Mouse (Mus musculus) bone marrow, adult 2 months (tissue): ENCODE results near the gene Kcnh2. TPM values are rescaled to one million over a fixed set of nuclear protein-coding genes. Genes with fewer than 3 reads are reported as not detected.

Source experiments
- H3K27ac ChIP-seq: fragments of 200-500 bp; 2 replicates; pipeline ENCODE4 v1.5.1; 2012; ENCODE audit warnings: low read depth, mild to moderate bottlenecking, control low read depth, inconsistent platforms, low read length; ENCODE audit not compliant: control insufficient read depth, poor library complexity, insufficient read depth
- H3K4me1 ChIP-seq: fragments of 200-500 bp; 2 replicates; pipeline ENCODE4 v1.6.1; 2011; ENCODE audit warnings: low read length; ENCODE audit not compliant: control insufficient read depth, insufficient read depth
- H3K4me3 ChIP-seq: fragments of 200-500 bp; replicated peaks from 2 replicates; pipeline ENCODE3; 2011; ENCODE audit warnings: mild to moderate bottlenecking, low read depth, low read length, control low read depth; ENCODE audit not compliant: control insufficient read depth
- CTCF ChIP-seq: fragments of 200-500 bp; IDR thresholded peaks from 2 replicates; pipeline ENCODE4 v1.5.1; 2011; ENCODE audit warnings: low read length, control low read depth; ENCODE audit not compliant: control insufficient read depth, insufficient read depth
- POLR2A ChIP-seq: fragments of 200-500 bp; IDR thresholded peaks from 2 replicates; pipeline ENCODE4 v1.6.1; 2011; ENCODE audit warnings: low read depth, mild to moderate bottlenecking, control low read depth, low read length, borderline replicate concordance; ENCODE audit not compliant: control insufficient read depth
- WGBS: fragments of 180-500 bp; shearing (Covaris S2); methylation state at CpG from one replicate; pipeline ENCODE4 v1.1.7; 2018; 5-methylcytosine and 5-hydroxymethylcytosine counted together
- polyA plus RNA-seq: library from polyadenylated mRNA; stranded (reverse); fragments of >200 nt; gene quantifications from 2 replicates; pipeline ENCODE4 v1.2.4, GENCODE M21; 2011; ENCODE audit warnings: low replicate concordance; ENCODE audit not compliant: missing spikeins, insufficient read depth, insufficient read length

The Kcnh2 gene
- polyA plus RNA-seq, 1 experiment: not detected

GRCm38 (mm10) chr5:24280523-24280922 is 70.9 kb downstream of the Kcnh2 start:
- H3K4me1 ChIP-seq: no peaks in the 10 kb centered on the region
- no peak overlapping the region for H3K27ac ChIP-seq
- no peak for TF ChIP-seq CTCF
- TF ChIP-seq POLR2A: no peak
- WGBS: 79% methylated on average over 2 of the region's 2 CpGs
- no peak overlapping the region for H3K4me3 ChIP-seq

- no peaks in the 10 kb centered on the region for H3K4me1 ChIP-seq
- TF ChIP-seq POLR2A (no peak), CTCF (no peak)
- WGBS: 82% methylated on average over 4 of the region's 4 CpGs
- H3K27ac ChIP-seq: no peak overlapping the region
- no peak overlapping the region for H3K4me3 ChIP-seq
These were observed 71.9 kb downstream of the Kcnh2 start for GRCm38 (mm10) chr5:24279527-24279926.

GRCm38 (mm10) chr5:24278206-24278605 is 73.2 kb downstream of the Kcnh2 start:
- no peak for TF ChIP-seq POLR2A
- TF ChIP-seq CTCF: no peak
- Histone ChIP-seq H3K4me3 (no peak overlapping the region), H3K4me1 (no peaks in the 10 kb centered on the region), H3K27ac (no peak overlapping the region)
- WGBS: 83% methylated on average over 10 of the region's 10 CpGs

GRCm38 (mm10) chr5:24273683-24274621 is 77.5 kb downstream of the Kcnh2 start:
- TF ChIP-seq POLR2A (no peak), CTCF (no peak)
- Histone ChIP-seq H3K4me3 (no peak overlapping the region), H3K4me1 (no peaks in the 10 kb centered on the region), H3K27ac (no peak overlapping the region)
- 53% methylated on average over 9 of the region's 9 CpGs for WGBS

GRCm38 (mm10) chr5:24270941-24271340 is 80.5 kb downstream of the Kcnh2 start:
- no peaks in the 10 kb centered on the region for H3K4me1 ChIP-seq
- no peak overlapping the region for H3K4me3 ChIP-seq
- TF ChIP-seq CTCF: no peak
- no peak for TF ChIP-seq POLR2A
- 49% methylated on average over 4 of the region's 4 CpGs for WGBS
- no peak overlapping the region for H3K27ac ChIP-seq

Other genes starting within 250 kb of the Kcnh2 start
- gene Nupl2, start 186.6 kb downstream of the Kcnh2 start, polyA plus RNA-seq: 3.3 and 6.3 TPM in 2 replicates
- gene Nos3, start 13.2 kb upstream of the Kcnh2 start, polyA plus RNA-seq: 0.47 TPM in 1 of 2 replicates, not detected in the other
- gene Atg9b, start 40.5 kb upstream of the Kcnh2 start, polyA plus RNA-seq: 0.70 and 1.1 TPM in 2 replicates
- 10.2 and 11.2 TPM in 2 replicates for gene Abcb8, start 42.1 kb upstream of the Kcnh2 start, polyA plus RNA-seq
- gene Asic3, start 61.8 kb upstream of the Kcnh2 start, polyA plus RNA-seq: not detected in 2 replicates
- 28.2 and 54.7 TPM in 2 replicates for gene Cdk5, start 71.9 kb upstream of the Kcnh2 start, polyA plus RNA-seq
- 13.6 and 42.9 TPM in 2 replicates for gene Slc4a2, start 72.2 kb upstream of the Kcnh2 start, polyA plus RNA-seq
- 54.3 and 81.0 TPM in 2 replicates for gene Fastk, start 93.7 kb upstream of the Kcnh2 start, polyA plus RNA-seq
- gene Tmub1, start 96.2 kb upstream of the Kcnh2 start, polyA plus RNA-seq: 14.4 and 22.1 TPM in 2 replicates
- 22.3 and 28.2 TPM in 2 replicates for gene Agap3, start 100.6 kb upstream of the Kcnh2 start, polyA plus RNA-seq
- not detected in 2 replicates for gene Gbx1, start 175.6 kb upstream of the Kcnh2 start, polyA plus RNA-seq
- gene Asb10, start 189.4 kb upstream of the Kcnh2 start, polyA plus RNA-seq: not detected in 2 replicates
- 4.7 TPM in 1 of 2 replicates, not detected in the other for gene 4931409K22Rik, start 205.2 kb upstream of the Kcnh2 start, polyA plus RNA-seq
- 22.9 and 29.1 TPM in 2 replicates for gene Abcf2, start 225.9 kb upstream of the Kcnh2 start, polyA plus RNA-seq
- 8.6 and 20.6 TPM in 2 replicates for gene Chpf2, start 235.1 kb upstream of the Kcnh2 start, polyA plus RNA-seq